Mouse (Mus musculus): Measurements from ENCODE around the gene Diaph2.
"Not testable (repeated sequence)": the region's sequence is repeated elsewhere in the genome, so short reads cannot be mapped to it uniquely, and the experiment has no call there.

Diaph2 gene

GRCm38 (mm10) chrX:129831903-129832302 is 82.4 kb downstream of the Diaph2 start:
- no peak for DNase-seq (ENCODE audit: low spot score)

GRCm38 (mm10) chrX:129833887-129834286 is 84.3 kb downstream of the Diaph2 start:
- no peak for DNase-seq (ENCODE audit: low spot score)

- DNase-seq (ENCODE audit: low spot score): no peak
Measured at GRCm38 (mm10) chrX:129884465-129884864, 134.9 kb downstream of the Diaph2 start.

GRCm38 (mm10) chrX:129925806-129926205 is 176.3 kb downstream of the Diaph2 start:
- DNase-seq (ENCODE audit: low spot score): no peak

DNA sequence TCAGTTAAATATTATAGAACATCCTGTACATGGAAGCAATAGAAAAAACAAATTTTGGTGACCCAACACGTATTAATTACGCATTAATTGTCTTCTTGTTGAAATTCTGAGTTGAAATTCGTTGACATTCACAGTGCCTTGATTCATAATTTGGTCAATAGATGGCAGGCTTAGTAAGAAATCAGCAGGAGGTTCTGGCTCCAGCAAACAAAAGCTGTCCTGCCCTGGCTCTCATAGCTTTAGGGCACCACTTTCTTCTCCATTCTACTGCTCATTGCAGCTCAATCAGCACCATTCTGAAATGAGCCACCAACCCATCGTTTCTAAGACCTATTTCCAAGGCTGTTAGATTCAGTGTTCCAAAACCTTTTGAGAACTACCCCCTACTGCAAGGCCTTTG is 225.3 kb downstream of the Diaph2 start:
- no peak for DNase-seq (ENCODE audit: low spot score)

DNA sequence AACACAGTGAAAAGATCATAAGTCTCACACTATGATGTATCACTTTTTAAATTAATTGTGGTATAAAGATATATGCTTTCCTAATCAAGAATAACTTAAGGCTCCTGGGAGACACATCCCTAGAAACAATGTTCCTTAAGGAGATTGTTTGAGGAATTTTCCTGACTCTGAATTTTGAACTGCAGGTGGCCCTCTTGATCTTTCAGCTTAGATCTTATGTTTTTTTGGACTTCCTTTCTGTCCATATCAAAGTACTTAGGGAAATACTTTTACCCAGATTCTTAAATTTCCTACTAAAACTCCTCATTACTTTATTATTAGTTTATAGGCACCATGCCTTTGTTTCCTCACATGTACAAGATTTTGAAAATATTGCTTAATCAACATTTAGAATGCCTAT is 258.7 kb downstream of the Diaph2 start:
- no peak for DNase-seq (ENCODE audit: low spot score)

- DNase-seq (ENCODE audit: low spot score): no peak
Measured at GRCm38 (mm10) chrX:130019735-130020134, 270.2 kb downstream of the Diaph2 start.

DNA sequence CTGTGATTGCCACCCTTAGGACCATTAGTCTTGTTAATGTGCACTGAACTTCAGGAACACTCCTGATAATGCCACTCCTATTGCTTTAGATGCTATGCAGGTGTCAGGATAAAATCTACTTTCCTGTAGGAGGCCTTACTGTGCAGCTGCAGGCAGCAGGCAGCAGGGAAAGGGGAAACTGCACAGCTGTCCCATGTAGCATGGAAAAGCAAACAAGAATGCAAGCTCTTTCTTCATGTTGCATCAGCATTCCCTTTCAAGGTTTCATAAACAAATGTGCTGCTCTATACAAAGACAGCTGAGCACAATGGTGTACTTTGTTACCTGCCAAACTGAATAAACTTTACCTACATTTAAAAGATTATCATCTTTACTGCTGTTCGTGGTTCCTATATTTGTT is 295.0 kb downstream of the Diaph2 start:
- no peak for DNase-seq (ENCODE audit: low spot score)

DNA sequence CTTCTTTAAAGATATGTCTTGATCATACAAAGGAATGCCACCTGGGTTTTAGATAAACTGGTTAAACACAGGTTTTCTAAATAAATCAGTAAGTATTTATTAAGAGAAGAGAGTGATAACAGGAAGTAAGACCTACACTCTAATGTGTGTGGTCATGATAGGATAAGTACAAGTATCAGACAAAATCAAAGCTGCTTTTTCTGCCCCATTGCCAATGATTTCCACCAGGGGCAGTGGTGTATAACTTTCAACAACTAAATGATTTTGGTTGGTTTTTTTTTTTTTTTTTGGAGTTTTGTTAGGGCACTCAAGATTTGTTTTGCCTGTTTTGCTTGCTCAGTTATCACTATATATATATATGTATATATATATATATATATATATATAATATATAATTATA is 399.7 kb downstream of the Diaph2 start:
- DNase-seq (ENCODE audit: low spot score): no peak

- DNase-seq (ENCODE audit: low spot score): no peak
Measured at GRCm38 (mm10) chrX:130152164-130152563, 402.6 kb downstream of the Diaph2 start.

DNA sequence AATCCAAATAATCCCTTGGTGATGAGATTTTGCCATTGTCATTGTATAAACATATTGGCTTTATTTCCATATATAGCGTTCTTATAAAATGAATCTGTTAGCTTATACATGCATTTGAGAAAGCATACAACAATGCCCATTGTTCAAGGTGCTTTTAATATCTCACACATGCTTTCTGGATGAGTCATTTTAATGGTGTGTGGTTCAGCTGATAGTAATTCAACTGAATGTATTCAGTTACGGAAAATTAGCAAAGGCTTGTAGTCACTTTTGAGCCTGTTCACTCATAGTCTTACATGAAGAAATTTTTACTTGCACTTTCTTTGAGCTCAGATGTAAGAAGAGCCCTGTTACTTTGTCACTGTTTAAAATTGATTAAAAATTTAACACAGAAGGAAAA is 423.6 kb downstream of the Diaph2 start:
- DNase-seq (ENCODE audit: low spot score): no peak

DNA sequence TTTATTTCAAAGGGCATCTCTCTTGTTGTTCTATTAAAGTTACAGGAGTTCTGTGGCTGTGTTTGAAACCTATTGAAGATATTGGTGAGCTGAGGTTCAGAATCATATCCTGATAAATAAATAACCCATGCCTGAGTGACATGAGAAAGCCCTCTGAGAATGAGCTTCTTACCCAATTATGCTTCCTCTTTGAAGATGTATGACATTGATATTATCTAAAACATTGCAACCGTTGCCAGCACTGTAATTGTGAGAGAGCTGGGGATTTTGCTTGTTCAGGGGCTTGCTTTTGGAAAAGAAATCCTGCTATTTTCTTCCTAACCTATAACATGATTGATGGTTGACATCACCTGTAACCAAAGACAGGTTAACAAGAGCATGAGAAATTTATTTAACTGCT is 438.3 kb downstream of the Diaph2 start:
- DNase-seq (ENCODE audit: low spot score): no peak

GRCm38 (mm10) chrX:130188449-130188848 is 438.9 kb downstream of the Diaph2 start:
- DNase-seq (ENCODE audit: low spot score): no peak

GRCm38 (mm10) chrX:130189250-130189649 is 439.7 kb downstream of the Diaph2 start:
- DNase-seq (ENCODE audit: low spot score): no peak

DNA sequence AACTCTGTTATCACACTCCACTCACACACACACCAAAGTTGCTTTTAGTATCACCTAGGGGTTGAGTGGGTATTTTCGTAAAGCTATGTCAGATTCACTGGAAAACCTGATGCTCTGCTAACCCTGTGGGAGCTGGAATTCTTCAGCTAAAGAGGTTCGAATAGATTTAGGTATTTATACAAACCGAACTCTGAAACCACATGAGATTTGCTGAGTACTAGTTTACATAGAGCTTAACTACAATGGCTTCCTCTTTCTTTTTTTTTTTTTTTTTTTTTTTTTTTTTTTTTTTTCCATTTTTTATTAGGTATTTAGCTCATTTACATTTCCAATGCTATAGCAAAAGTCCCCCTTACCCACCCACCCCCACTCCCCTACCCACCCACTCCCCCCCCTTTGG is 447.9 kb downstream of the Diaph2 start:
- not testable (repeated sequence) for DNase-seq (ENCODE audit: low spot score)

DNA sequence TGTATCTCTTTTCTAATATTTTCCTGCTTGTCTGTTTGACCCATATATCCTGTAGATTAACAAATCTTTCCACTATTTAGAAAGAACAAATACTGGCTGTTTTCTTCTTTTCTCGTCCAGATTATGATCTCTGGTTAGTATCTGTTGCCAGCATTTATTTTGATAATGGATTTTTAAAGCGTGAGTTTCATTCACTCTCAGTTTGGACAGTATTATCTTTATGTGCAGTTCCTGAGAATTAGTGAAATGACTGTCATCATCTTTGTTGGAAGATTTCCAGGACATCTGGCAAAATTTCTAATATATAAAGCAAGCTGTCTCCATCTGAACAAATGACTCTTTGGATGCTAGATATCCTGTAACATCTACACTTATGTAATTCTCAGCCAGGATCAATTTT is 455.7 kb downstream of the Diaph2 start:
- DNase-seq (ENCODE audit: low spot score): no peak

DNA sequence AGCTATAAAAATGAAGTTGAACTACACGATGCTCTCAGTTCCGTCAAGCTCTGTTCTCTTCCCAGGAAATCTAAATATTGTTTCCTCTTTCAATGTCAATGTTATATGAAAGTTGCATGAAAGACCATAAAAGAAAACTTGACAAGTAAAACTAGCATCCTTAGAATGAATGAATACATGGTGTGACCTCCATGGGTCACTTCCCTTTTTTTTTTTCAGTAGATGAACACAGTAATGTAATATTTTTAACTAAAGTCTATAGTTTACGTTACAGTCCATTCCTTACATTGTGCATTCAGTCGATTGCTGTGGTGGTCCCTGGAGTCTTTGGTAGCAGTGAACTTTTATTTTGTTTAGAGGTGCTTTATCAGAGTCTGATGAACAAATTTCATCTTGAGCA is 462.7 kb downstream of the Diaph2 start:
- no peak for DNase-seq (ENCODE audit: low spot score)

DNA sequence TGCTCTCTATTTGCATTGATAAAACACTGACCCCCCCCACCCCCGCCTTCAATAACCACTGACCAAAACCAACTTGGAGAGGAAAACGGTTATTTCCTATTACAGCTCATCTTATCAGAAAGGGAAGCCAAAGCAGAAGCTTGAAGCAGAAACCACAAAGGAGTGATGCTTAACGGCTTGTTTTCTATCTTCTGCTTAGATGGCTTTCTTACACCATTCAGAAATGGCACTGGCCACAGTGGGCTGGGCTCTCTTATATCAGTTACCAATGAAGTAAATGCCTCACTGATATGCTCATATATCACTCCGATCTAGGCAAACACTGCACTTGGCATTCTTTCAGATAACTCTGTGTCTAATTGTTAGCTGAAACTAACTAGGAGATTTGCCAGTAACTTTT is 463.2 kb downstream of the Diaph2 start:
- DNase-seq (ENCODE audit: low spot score): no peak

DNA sequence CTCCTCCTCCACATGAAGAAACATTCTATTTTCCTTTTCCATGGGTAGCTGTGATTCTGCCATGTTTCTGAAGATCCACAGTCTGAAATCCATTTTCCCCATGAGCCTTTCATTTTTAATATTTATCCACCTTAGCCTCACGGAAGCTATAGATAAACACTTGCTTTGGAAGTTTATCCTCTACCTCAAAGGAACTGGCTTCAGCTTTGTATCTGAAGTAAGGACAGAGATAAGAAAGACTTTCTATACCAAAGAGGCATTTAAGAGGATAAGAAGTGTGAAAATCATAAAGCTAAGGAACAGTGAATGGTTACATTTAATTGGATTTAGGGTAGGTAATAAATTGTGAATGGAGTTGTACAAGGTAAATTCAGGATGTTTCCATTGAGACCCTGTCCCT is 480.5 kb downstream of the Diaph2 start:
- DNase-seq (ENCODE audit: low spot score): no peak

DNA sequence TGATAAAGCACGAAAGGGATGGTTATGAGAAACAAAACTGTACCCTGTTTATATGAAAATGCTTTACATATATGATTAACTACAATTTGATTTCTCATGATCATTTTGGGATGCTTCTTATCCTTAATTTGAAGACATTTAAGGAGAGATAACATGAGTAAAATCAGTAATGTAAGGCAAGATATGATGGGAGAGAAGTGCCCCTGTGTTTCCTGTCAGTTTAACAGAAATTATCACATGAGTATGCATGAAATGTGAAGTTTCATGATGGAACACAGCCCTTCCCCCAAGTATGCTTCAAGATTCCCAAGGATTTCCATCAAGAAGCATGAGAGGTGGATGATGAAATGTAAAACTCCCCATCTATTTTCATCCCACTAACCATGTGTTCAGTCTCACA is 485.6 kb downstream of the Diaph2 start:
- DNase-seq (ENCODE audit: low spot score): no peak

GRCm38 (mm10) chrX:130246652-130247051 is 497.1 kb downstream of the Diaph2 start:
- no peak for DNase-seq (ENCODE audit: low spot score)

DNA sequence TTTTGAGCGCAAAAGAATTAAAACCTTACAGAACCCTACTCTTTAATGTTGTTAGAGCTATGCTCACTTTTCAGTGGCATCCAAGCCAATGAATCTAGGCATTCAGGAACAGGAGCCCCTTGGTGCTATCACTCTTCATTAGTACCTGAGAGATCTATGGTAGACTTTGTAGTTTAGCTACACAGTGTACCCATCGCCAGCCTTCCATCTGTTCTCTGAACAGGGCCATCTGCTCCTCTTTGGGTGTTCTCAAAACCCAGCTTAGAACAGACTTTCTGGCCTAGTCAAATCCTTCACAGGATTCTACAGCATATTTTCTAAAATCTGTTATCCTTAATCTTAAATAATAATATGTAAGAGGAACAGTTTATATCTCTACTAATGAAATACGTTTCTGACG is 504.1 kb downstream of the Diaph2 start:
- DNase-seq (ENCODE audit: low spot score): no peak

- DNase-seq (ENCODE audit: low spot score): no peak
Measured at GRCm38 (mm10) chrX:130265707-130266106, 516.2 kb downstream of the Diaph2 start.

DNA sequence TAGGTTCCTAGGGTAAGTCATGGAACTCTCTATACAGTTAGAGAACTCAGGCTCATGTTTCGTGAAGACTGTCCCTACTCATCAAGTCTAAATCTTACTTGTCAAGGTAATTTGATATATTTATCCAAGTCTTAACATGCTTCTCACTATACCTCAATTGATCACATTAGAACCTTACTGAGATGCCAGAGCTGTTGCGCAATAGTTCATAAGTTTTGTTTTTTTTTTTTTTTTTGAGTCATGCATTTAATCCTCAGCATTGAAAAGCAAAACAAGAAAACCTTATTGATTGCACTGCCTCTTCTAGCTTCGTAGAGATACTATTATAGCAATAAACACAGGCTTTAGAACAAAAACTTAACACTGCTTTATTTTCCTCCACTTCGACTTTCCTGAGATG is 529.6 kb downstream of the Diaph2 start:
- DNase-seq (ENCODE audit: low spot score): no peak

DNA sequence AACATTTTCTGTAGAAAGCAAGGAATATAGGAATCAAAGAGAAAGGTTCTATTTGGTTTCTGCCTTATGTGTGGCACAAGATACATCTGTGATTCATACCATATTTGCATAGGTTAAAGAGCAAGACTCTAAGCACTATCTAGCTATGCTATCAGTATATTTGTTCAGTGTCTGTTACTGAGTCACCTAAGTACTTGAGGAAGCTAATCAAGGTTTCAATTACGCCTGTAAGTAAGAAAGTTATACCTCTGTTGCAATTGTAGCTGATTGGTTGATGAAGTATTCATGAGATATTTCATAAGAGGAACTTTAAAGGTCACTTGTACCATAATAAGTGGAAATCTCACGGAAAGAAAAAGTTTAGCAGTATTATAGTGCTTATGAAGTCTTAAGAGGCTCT is 531.9 kb downstream of the Diaph2 start:
- DNase-seq (ENCODE audit: low spot score): no peak

Data from ovary, postnatal 10 days (tissue).